Mouse (Mus musculus): ENCODE results near the gene Slc44a1. TPM values are rescaled to one million over a fixed set of nuclear protein-coding genes. Genes with fewer than 3 reads are reported as not detected.
A peak's percentile ranks its signal among the peaks of the same experiment; 100 is the strongest.

Gene Slc44a1
- polyA plus RNA-seq, 1 experiment from 2014 or later: 27.9 TPM

DNA sequence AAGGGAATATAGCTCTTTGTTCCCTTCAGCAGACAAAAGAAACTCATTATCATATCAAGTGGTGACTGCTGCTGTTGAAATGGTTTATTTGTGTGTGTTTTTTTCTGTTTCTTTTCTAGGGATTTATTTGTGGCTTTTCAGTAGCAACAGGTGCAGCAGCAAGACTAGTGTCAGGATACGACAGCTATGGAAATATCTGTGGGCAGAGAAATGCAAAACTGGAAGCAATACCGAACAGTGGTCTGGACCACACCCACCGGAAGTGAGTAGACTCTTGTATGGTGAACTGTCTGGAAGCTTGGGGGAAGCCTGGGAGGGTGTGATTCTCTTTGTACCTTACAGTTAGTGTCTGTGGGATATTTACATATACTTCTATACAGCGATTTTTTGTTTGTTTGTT, 51.1 kb downstream of the Slc44a1 start:
- Histone ChIP-seq H3K9ac (ENCODE audit: low read depth, low read length) (no peak overlapping the region), H3K4me1 (replicated peaks; ENCODE audit: control insufficient read depth, insufficient read depth, low read length) (no peaks in the 10 kb centered on the region), H3K27ac (ENCODE audit: low read depth, low read length) (no peak overlapping the region), H3K4me2 (replicated peaks; ENCODE audit: low read depth) (no peak overlapping the region), H3K27me3 (replicated peaks; ENCODE audit: control insufficient read depth, insufficient read depth, low read length) (no peaks in the 10 kb centered on the region), H3K36me3 (ENCODE audit: control insufficient read depth, insufficient read depth) (no peaks in the 10 kb centered on the region; the same call in 1 of the 2 replicates), H3K4me3 (ENCODE audit: low read depth, low read length) (no peak overlapping the region), H3K9me3 (ENCODE audit: control insufficient read depth) (no peaks in the 10 kb centered on the region)
- TF ChIP-seq CTCF (IDR thresholded peaks at IDR 0.05; ENCODE audit: low read depth): no peak
- WGBS: 77% methylated on average over 4 of the region's 4 CpGs
- no peak for ATAC-seq

DNA sequence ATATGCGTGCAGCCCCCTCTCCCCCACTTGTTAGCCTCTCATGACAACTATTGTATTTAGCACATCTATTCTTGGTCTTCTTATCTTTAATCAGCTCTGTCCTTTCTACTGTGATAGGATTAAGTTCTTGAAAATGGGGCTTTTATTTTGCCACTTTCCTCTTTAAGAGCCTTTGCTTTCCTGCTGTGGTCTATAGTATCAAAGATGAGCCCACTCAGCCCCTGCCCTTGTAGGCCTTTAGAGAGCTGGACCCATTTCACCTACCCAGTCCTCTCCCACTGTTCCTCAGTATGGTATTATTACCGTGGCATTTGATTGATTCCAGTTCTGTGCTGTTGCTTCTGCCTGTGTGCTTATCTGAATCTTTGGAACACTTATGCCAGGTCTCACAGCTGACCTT, 55.4 kb downstream of the Slc44a1 start:
- H3K27me3 ChIP-seq (replicated peaks; ENCODE audit: control insufficient read depth, insufficient read depth, low read length): no peaks in the 10 kb centered on the region
- no peak overlapping the region for H3K27ac ChIP-seq (ENCODE audit: low read depth, low read length)
- no peak for ATAC-seq
- no peak for TF ChIP-seq CTCF (IDR thresholded peaks at IDR 0.05; ENCODE audit: low read depth)
- no peaks in the 10 kb centered on the region for H3K4me1 ChIP-seq (replicated peaks; ENCODE audit: control insufficient read depth, insufficient read depth, low read length)
- no peak overlapping the region for H3K9ac ChIP-seq (ENCODE audit: low read depth, low read length)
- H3K4me2 ChIP-seq (replicated peaks; ENCODE audit: low read depth): no peak overlapping the region
- no peaks in the 10 kb centered on the region; the same call in 1 of the 2 replicates for H3K36me3 ChIP-seq (ENCODE audit: control insufficient read depth, insufficient read depth)
- H3K4me3 ChIP-seq (ENCODE audit: low read depth, low read length): no peak overlapping the region
- H3K9me3 ChIP-seq (ENCODE audit: control insufficient read depth): no peaks in the 10 kb centered on the region
- WGBS: 67% methylated on average over 2 of the region's 2 CpGs

DNA sequence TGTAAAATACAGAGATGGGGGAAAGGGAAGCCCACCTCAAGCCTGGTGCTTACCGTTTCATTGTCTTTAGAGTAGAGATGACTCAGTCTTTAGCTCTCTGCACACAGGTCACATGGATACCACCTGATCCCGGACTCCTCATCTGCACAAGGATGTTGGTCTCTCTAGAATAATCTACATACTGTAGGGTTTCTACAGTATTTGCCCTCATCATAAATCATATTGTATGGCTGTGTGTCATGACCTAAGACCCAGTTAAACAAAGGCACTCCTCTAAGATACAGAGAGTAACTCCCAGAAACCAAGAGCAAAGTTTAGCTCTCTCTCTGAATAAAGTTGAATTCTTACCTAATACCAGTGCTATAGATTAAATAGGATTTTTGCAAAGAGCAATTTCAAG, 62.6 kb downstream of the Slc44a1 start:
- Histone ChIP-seq H3K4me2 (replicated peaks; ENCODE audit: low read depth) (no peak overlapping the region), H3K9me3 (ENCODE audit: control insufficient read depth) (no peaks in the 10 kb centered on the region), H3K27ac (ENCODE audit: low read depth, low read length) (no peak overlapping the region), H3K4me1 (replicated peaks; ENCODE audit: control insufficient read depth, insufficient read depth, low read length) (0 out of 2 replicates have a peak, but pooled peaks cover 4% of the 10 kb centered on the region), H3K4me3 (ENCODE audit: low read depth, low read length) (no peak overlapping the region), H3K27me3 (replicated peaks; ENCODE audit: control insufficient read depth, insufficient read depth, low read length) (no peaks in the 10 kb centered on the region), H3K36me3 (ENCODE audit: control insufficient read depth, insufficient read depth) (no peaks in the 10 kb centered on the region; the same call in 1 of the 2 replicates), H3K9ac (ENCODE audit: low read depth, low read length) (no peak overlapping the region)
- ATAC-seq: peak; percentile 88
- WGBS: 42% methylated on average over 2 of the region's 2 CpGs
- no peak for TF ChIP-seq CTCF (IDR thresholded peaks at IDR 0.05; ENCODE audit: low read depth)

DNA sequence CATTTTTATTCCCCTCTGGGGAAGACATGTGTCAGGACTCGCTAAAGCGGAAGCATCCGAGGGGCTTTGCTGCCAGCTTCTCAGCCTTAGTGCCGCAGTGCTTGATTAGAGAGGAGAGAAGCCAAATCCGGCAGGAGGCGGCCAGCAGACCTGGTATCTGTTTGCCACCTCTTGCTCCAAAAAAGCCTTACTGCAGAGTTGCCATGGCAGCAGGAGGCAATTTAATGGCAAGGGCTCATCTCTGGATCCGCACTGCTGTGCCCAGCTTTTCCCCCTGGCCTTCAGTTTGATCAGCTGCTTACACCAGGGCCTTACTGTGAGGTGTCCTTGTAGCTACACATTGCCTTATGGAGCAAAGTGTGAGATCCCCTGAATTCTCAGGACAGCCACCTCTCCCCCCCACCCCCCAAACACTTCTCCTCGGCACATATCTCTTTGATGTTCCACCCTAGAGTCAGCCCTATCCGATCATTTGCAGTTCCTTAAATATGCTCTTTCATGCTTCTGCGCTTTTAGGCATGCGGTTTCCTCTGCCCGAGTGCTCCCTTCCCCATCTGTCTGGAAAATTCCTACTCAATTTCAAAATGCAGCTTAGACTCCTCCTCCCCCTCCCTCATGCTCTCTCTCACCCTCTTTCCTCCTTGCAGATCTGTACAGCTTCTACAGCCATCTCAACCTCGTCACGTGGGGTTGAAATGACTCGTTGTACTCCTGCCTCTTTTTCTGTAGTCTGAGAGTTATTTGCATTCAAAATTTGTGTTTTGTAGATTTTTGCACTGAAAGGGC, 72.1 kb downstream of the Slc44a1 start:
- H3K36me3 ChIP-seq (ENCODE audit: control insufficient read depth, insufficient read depth): 0 out of 2 replicates have a peak, but pooled peaks cover 7% of the 10 kb centered on the region
- no peaks in the 10 kb centered on the region for H3K4me1 ChIP-seq (replicated peaks; ENCODE audit: control insufficient read depth, insufficient read depth, low read length)
- H3K9ac ChIP-seq (ENCODE audit: low read depth, low read length): no peak overlapping the region
- no peak overlapping the region for H3K4me2 ChIP-seq (replicated peaks; ENCODE audit: low read depth)
- no peak overlapping the region for H3K27ac ChIP-seq (ENCODE audit: low read depth, low read length)
- no peak overlapping the region for H3K4me3 ChIP-seq (ENCODE audit: low read depth, low read length)
- ATAC-seq: no peak
- H3K27me3 ChIP-seq (replicated peaks; ENCODE audit: control insufficient read depth, insufficient read depth, low read length): no peaks in the 10 kb centered on the region
- no peak for TF ChIP-seq CTCF (IDR thresholded peaks at IDR 0.05; ENCODE audit: low read depth)
- H3K9me3 ChIP-seq (ENCODE audit: control insufficient read depth): no peaks in the 10 kb centered on the region
- 61% methylated on average over 15 of the region's 15 CpGs for WGBS

DNA sequence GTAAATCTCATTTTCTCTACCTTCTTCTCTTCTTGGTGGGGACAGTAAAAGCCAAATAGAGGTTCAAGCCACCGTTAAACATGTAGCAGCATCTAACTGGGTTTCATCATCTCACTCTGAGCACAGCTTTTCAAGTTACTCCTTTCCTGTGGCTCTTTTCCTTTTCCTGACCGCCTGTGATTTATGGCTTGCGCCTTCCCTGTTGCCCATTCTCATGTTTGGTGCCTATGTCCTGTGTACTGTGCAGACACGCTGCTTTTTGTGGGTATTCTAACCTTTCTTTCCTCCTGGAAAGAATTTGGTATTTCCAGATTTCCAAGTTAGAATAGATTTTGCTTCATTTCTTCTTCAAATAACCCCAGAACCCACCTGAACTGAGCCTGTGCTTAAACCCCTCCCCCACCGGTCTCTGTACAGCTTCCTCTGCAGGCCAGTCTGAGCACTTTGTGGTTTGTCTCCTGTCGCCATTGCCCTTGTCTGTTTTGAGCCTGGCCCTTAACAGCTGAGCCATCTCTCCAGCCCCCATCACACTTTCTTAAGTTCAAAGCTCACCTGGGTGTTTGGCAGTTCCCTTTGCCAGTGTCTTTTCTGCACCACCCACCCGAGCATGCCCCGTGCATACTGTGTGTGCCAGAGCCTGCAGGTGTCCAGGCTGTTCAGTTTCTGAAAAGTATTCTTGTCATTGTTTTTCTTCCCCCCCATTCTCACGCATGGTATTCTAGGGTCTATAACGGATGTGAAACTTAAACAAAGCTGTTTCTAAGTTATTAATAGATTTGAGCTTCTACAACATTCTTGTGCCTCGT, 73.3 kb downstream of the Slc44a1 start:
- Histone ChIP-seq H3K27ac (ENCODE audit: low read depth, low read length) (no peak overlapping the region), H3K36me3 (ENCODE audit: control insufficient read depth, insufficient read depth) (peaks cover 7% of the 10 kb centered on the region; the same call in 1 of the 2 replicates), H3K27me3 (replicated peaks; ENCODE audit: control insufficient read depth, insufficient read depth, low read length) (no peaks in the 10 kb centered on the region), H3K9ac (ENCODE audit: low read depth, low read length) (no peak overlapping the region), H3K4me1 (replicated peaks; ENCODE audit: control insufficient read depth, insufficient read depth, low read length) (no peaks in the 10 kb centered on the region), H3K4me2 (replicated peaks; ENCODE audit: low read depth) (no peak overlapping the region), H3K9me3 (ENCODE audit: control insufficient read depth) (no peaks in the 10 kb centered on the region), H3K4me3 (ENCODE audit: low read depth, low read length) (no peak overlapping the region)
- ATAC-seq: no peak
- 57% methylated on average over 11 of the region's 11 CpGs for WGBS
- no peak for TF ChIP-seq CTCF (IDR thresholded peaks at IDR 0.05; ENCODE audit: low read depth)

DNA sequence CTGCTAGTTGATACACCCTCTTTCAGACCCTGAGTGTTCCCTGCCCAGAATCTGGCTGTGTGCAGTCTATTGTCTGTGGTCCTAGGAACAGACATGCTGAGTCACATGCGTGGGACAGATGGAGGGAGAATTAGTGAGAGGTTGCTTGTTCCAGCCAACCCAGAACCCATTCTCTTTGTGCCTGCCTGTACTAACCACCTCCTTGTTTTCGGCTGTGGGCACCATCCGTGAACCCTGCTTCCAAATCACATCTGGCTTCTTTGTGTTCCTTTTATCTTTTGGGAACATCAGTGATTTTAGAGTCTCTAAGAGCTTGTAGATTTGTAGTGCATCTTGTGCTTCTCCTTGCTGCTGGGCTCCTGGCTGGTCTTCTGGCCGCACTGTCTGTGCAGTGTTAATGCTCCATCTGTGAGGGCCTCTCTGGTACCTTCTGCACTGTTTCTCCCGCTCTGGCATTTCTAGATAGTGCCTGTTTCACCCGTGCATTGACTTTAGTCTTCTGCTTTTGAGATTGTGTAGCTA, 75.9 kb downstream of the Slc44a1 start:
- H3K4me2 ChIP-seq (replicated peaks; ENCODE audit: low read depth): no peak overlapping the region
- no peak overlapping the region for H3K9ac ChIP-seq (ENCODE audit: low read depth, low read length)
- H3K9me3 ChIP-seq (ENCODE audit: control insufficient read depth): no peaks in the 10 kb centered on the region
- H3K27ac ChIP-seq (ENCODE audit: low read depth, low read length): no peak overlapping the region
- no peak for ATAC-seq
- no peaks in the 10 kb centered on the region for H3K4me1 ChIP-seq (replicated peaks; ENCODE audit: control insufficient read depth, insufficient read depth, low read length)
- no peak overlapping the region for H3K4me3 ChIP-seq (ENCODE audit: low read depth, low read length)
- WGBS: 72% methylated on average over 6 of the region's 6 CpGs
- no peaks in the 10 kb centered on the region for H3K27me3 ChIP-seq (replicated peaks; ENCODE audit: control insufficient read depth, insufficient read depth, low read length)
- no peaks in the 10 kb centered on the region; the same call in 1 of the 2 replicates for H3K36me3 ChIP-seq (ENCODE audit: control insufficient read depth, insufficient read depth)
- TF ChIP-seq CTCF (IDR thresholded peaks at IDR 0.05; ENCODE audit: low read depth): no peak

Data from intestine, postnatal 0 days (tissue).